Mouse (Mus musculus) cerebellum, adult 2 months (tissue): ENCODE measurements around the gene Dnaaf1. TPM values are rescaled to one million over a fixed set of nuclear protein-coding genes. Genes with fewer than 3 reads are reported as not detected.

ENCODE experiments used
- DNase-seq, 2 experiments: peaks; one replicate each; pipeline ENCODE4 v3.0.0; 2021
- H3K27ac ChIP-seq: fragments of 200-500 bp; 2 replicates; pipeline ENCODE4 v1.5.1; 2012; ENCODE audit warnings: low read length, control low read depth, inconsistent platforms; ENCODE audit not compliant: insufficient read depth
- H3K27me3 ChIP-seq: fragments of 200-500 bp; 2 replicates; pipeline ENCODE4 v1.6.1; 2012; ENCODE audit warnings: inconsistent platforms, mild to moderate bottlenecking, low read length, moderate library complexity; ENCODE audit not compliant: control insufficient read depth, insufficient read depth
- H3K4me1 ChIP-seq: fragments of 200-500 bp; 2 replicates; pipeline ENCODE4 v1.6.1; 2011; ENCODE audit warnings: low read length; ENCODE audit not compliant: control insufficient read depth, insufficient read depth
- H3K4me3 ChIP-seq: fragments of 200-500 bp; replicated peaks from 2 replicates; pipeline ENCODE3; 2011; ENCODE audit warnings: mild to moderate bottlenecking, low read depth, low read length, control low read depth; ENCODE audit not compliant: insufficient read depth
- CTCF ChIP-seq: fragments of 200-500 bp; IDR thresholded peaks from 2 replicates; pipeline ENCODE4 v1.5.1; 2011; ENCODE audit warnings: low read depth, mild to moderate bottlenecking, control low read depth, low read length, moderate library complexity, borderline replicate concordance; ENCODE audit not compliant: insufficient read depth
- POLR2A ChIP-seq: fragments of 200-500 bp; IDR thresholded peaks from 2 replicates; pipeline ENCODE4 v1.6.1; 2011; ENCODE audit warnings: low read length, control low read depth, borderline replicate concordance; ENCODE audit not compliant: insufficient read depth
- WGBS: fragments of 180-500 bp; shearing (Covaris S2); methylation state at CpG from one replicate; pipeline ENCODE4 v1.1.7; 2018; 5-methylcytosine and 5-hydroxymethylcytosine counted together
- polyA plus RNA-seq: library from polyadenylated mRNA; depleted of rRNA; stranded (reverse); fragments of >200 nt; gene quantifications from 2 replicates; pipeline ENCODE4 v1.2.3, GENCODE M21; 2012

Dnaaf1 gene
- polyA plus RNA-seq, 1 experiment = 0.20 TPM

GRCm38 (mm10) chr8:119627613-119628359 is 52.8 kb downstream of the Dnaaf1 start:
- WGBS = 60% methylated on average over 10 of the region's 10 CpGs
- no peaks in the 10 kb centered on the region; the same call in 1 of the 2 replicates for H3K27me3 ChIP-seq
- no peak for DNase-seq
- TF ChIP-seq CTCF (no peak), POLR2A (no peak)
- no peak overlapping the region for H3K27ac ChIP-seq
- no peak overlapping the region for H3K4me3 ChIP-seq
- H3K4me1 ChIP-seq = no peaks in the 10 kb centered on the region

DNA sequence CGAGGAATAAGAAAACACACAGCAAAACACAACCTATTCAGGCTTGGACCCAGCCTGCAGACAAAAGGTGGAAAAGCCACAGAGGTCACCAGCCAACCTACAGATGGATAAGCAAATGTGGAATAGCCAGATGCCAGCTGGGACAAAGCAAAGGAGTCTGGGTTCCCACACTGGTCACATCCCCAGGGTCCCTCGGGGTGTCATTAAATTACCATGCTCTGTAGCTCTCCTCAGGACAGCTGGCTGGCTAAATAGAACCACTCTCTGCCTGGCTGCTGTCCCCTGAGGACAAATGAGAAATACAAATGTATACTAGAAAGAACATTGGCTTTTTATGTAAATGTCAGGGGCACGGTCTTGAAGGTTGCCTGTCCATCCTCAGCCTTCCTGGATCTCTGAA is 55.8 kb downstream of the Dnaaf1 start:
- no peaks in the 10 kb centered on the region for H3K4me1 ChIP-seq
- no peak for TF ChIP-seq POLR2A
- TF ChIP-seq CTCF = no peak
- no peak overlapping the region for H3K27ac ChIP-seq
- 36% methylated on average over 3 of the region's 3 CpGs for WGBS
- DNase-seq = no peak
- H3K4me3 ChIP-seq = no peak overlapping the region
- no peaks in the 10 kb centered on the region; the same call in 1 of the 2 replicates for H3K27me3 ChIP-seq

- Histone ChIP-seq H3K27me3 (no peaks in the 10 kb centered on the region; the same call in 1 of the 2 replicates), H3K4me3 (no peak overlapping the region), H3K27ac (no peak overlapping the region), H3K4me1 (no peaks in the 10 kb centered on the region)
- TF ChIP-seq POLR2A = no peak
- no peak for TF ChIP-seq CTCF
- no peak for DNase-seq
- WGBS = 89% methylated on average over 9 of the region's 9 CpGs
These were observed 57.2 kb downstream of the Dnaaf1 start for GRCm38 (mm10) chr8:119632246-119632645.

- no peak for TF ChIP-seq POLR2A
- no peak for TF ChIP-seq CTCF
- H3K27ac ChIP-seq = no peak overlapping the region
- 53% methylated on average over 29 of the region's 29 CpGs for WGBS
- H3K4me1 ChIP-seq = no peaks in the 10 kb centered on the region
- H3K4me3 ChIP-seq = no peak overlapping the region
- H3K27me3 ChIP-seq = no peaks in the 10 kb centered on the region; the same call in 1 of the 2 replicates
- DNase-seq = no peak
These were observed 57.9 kb downstream of the Dnaaf1 start for GRCm38 (mm10) chr8:119632909-119633308.

- no peak overlapping the region for H3K27ac ChIP-seq
- DNase-seq = no peak
These were observed 59.7 kb downstream of the Dnaaf1 start for GRCm38 (mm10) chr8:119634616-119635336.

GRCm38 (mm10) chr8:119635378-119635777 is 60.3 kb downstream of the Dnaaf1 start, which contains the start of gene Kcng4:
Gene Kcng4, minus strand, starts transcription at chr8:119635680.
- Histone ChIP-seq H3K4me1 (no peaks in the 10 kb centered on the region; the same call in 1 of the 2 replicates), H3K27ac (no peak within 1 kb of the TSS), H3K27me3 (no peaks in the 10 kb centered on the region; the same call in 1 of the 2 replicates), H3K4me3 (no peak within 1 kb of the TSS)
- DNase-seq = peak in 1 of 2 experiments; percentile 30
- TF ChIP-seq POLR2A (no peak), CTCF (no peak)
- WGBS = 5% methylated on average over 6 of the region's 6 CpGs

More at GRCm38 (mm10) chr8:119634616-119635336, 59.7 kb downstream of the Dnaaf1 start:
- no peaks in the 10 kb centered on the region; the same call in 1 of the 2 replicates for H3K27me3 ChIP-seq
- H3K4me3 ChIP-seq = no peak overlapping the region
- H3K4me1 ChIP-seq = no peaks in the 10 kb centered on the region; the same call in 1 of the 2 replicates
- 7% methylated on average over 14 of the region's 14 CpGs for WGBS
- no peak for TF ChIP-seq CTCF
- no peak for TF ChIP-seq POLR2A

- no peak overlapping the region for H3K4me3 ChIP-seq
- H3K27me3 ChIP-seq = no peaks in the 10 kb centered on the region; the same call in 1 of the 2 replicates
- 39% methylated on average over 2 of the region's 2 CpGs for WGBS
- no peak overlapping the region for H3K27ac ChIP-seq
- no peak for DNase-seq
- TF ChIP-seq POLR2A (no peak), CTCF (no peak)
- no peaks in the 10 kb centered on the region; the same call in 1 of the 2 replicates for H3K4me1 ChIP-seq
These were observed 60.9 kb downstream of the Dnaaf1 start for GRCm38 (mm10) chr8:119635958-119636357.
